Mouse (Mus musculus) cortical plate, adult 2 months (tissue): ENCODE measurements around the gene Clip2. TPM values are rescaled to one million over a fixed set of nuclear protein-coding genes. Genes with fewer than 3 reads are reported as not detected.
"Not testable (repeated sequence)": the region's sequence is repeated elsewhere in the genome, so short reads cannot be mapped to it uniquely, and the experiment has no call there.

Source experiments
- H3K27ac ChIP-seq: fragments of 200-500 bp; 2 replicates; pipeline ENCODE4 v1.5.1; 2012; ENCODE audit warnings: low read length, control low read depth, inconsistent platforms; ENCODE audit not compliant: insufficient read depth
- H3K4me1 ChIP-seq: fragments of 200-500 bp; 2 replicates; pipeline ENCODE4 v1.6.1; 2011; ENCODE audit warnings: low read length; ENCODE audit not compliant: control insufficient read depth, insufficient read depth
- H3K4me3 ChIP-seq: fragments of 200-500 bp; 2 replicates; pipeline ENCODE4 v1.5.1; 2011; ENCODE audit warnings: mild to moderate bottlenecking, low read length, control low read depth; ENCODE audit not compliant: insufficient read depth
- CTCF ChIP-seq: fragments of 200-500 bp; IDR thresholded peaks from 2 replicates; pipeline ENCODE4 v1.5.1; 2011; ENCODE audit warnings: mild to moderate bottlenecking, control low read depth, low read length; ENCODE audit not compliant: insufficient read depth; ENCODE audit errors: extremely low read depth
- POLR2A ChIP-seq: fragments of 200-500 bp; IDR thresholded peaks from 2 replicates; pipeline ENCODE4 v1.6.1; 2011; ENCODE audit warnings: mild to moderate bottlenecking, low read length, control low read depth; ENCODE audit not compliant: insufficient read depth; ENCODE audit errors: extremely low read depth
- polyA plus RNA-seq: library from polyadenylated mRNA; depleted of rRNA; stranded (reverse); fragments of >200 nt; gene quantifications from 2 replicates; pipeline ENCODE4 v1.2.3, GENCODE M21; 2012

Clip2 gene
- polyA plus RNA-seq, 1 experiment, result 74.1 TPM

DNA sequence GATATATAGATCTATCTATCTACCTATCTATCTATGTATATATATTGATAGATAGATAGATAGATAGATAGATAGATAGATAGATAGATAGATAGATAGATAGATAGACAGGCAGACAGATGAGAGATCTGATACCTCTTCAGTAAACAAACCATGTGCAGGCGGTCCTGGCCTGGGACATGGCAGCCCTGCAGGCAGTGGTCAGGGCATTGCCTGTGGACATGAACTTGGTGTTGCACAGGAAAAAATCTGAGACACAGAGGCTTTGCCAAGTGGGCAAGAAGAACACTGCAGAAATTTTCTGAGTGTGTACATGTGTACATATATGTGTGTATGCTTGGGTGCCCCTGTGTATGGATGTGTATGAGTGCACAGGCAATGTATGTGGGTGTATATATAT lies 68.9 kb downstream of the Clip2 start:
- Histone ChIP-seq H3K4me3 (no peak overlapping the region), H3K27ac (no peak overlapping the region), H3K4me1 (no peaks in the 10 kb centered on the region)
- TF ChIP-seq CTCF (no peak), POLR2A (no peak)

DNA sequence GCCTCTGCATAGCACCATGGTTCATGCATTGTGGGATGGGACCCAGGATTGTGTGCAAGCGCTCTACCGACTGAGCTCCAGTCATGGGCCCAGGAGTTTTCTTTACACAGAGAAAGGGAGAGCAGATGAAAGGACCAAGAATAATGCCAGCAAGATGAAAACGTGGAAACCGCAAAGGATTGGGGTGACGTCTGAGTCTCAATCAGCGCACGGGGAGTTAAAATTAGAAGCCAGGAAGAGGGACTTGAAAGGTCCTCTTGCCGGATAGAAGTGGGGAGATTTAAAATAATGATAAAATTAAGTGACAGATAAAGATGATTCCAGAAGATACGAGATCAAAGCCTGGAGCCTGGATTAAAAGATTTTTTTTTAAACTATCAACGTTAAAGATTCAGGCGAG lies 69.9 kb downstream of the Clip2 start:
- H3K4me1 ChIP-seq, result no peaks in the 10 kb centered on the region
- no peak overlapping the region for H3K4me3 ChIP-seq
- H3K27ac ChIP-seq, result no peak overlapping the region
- no peak for TF ChIP-seq CTCF

DNA sequence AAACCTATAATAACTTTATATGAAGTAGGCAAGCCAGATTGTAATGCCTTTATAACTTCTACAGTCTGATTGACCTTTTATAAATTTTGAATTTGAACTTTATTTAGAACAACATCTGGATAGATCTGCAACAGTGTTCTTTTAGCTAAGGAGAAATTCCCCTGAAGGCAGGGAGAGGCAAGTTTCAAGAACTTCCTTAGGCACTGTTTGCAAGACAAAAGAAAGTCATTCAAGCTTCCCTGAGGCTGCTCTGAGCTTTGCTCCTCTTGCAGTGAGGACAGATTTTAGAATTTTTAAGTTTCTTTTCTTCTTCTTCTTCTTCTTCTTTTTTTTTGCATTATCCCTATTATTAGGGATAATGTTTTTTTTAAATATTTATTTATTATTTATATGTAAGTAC lies 73.3 kb downstream of the Clip2 start:
- H3K4me3 ChIP-seq, H3K4me1 ChIP-seq, H3K27ac ChIP-seq: not testable (repeated sequence)

DNA sequence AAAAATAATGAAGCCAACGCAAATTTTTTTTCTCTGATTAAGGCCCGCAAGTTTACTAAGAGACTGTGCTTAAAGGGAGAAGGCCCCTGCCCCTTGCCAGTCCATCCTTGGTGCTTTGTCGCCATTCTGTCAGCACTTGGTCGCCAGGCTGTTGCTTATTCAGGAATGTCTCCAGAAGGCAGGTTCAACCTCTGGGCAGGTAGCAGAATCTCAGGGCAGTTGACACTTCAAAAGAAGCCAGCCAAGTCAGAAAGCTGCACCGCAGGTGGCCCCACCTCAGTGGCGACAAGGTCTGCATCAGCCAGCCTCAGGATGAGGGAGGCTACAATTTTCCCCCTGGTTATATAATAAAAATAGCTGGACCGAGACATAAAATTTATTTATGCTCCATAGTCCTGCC lies 76.5 kb downstream of the Clip2 start:
- not testable (repeated sequence) for H3K4me3 ChIP-seq, H3K4me1 ChIP-seq, H3K27ac ChIP-seq

DNA sequence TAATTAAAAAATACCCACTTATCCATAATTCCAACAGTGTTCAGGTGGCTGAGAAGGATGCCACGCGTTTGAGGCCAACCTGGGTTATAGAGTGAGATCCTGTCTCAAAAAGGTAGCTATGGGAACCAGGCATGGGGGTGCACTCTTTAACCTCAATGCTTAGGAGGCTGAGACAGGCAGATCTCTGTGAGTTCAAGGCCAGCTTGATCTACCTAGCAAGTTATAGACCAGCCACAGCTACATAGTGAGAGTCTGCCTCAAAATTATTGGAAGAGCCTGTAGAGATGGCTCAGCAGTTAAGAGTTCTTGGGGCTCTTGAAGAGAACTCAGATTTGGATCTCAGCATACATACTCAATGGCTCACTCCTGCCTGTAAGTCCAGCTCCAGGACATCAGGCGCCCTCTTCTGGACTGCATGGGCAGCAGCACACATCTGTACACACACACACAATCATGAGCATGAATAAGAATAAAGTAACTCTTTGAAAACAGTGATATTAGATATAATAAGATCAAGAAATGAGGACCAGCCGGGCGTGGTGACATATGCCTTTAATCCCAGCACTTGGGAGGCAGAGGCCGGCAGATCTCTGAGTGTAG lies 77.1 kb downstream of the Clip2 start:
- no peak for TF ChIP-seq POLR2A
- no peak for TF ChIP-seq CTCF
- no peak overlapping the region for H3K27ac ChIP-seq
- no peaks in the 10 kb centered on the region for H3K4me1 ChIP-seq
- H3K4me3 ChIP-seq, result no peak overlapping the region

DNA sequence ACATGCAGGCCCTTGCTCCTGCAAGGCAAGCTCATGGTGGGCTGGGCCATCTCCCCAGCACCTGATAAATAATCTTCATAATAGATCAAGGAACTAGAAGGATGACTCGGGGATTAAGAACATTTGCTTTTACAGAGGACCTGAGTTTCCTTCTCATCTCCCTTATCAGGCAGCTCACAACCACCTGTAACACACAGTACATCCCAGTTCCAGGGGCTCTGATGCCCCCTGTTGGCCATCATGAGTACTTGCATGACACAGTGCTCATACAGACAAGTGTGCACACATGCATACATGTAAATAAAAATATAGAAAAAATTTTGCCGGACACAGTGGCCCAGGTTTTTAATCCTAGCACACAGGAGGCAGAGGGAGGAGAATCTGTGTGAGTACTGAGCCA lies 78.3 kb downstream of the Clip2 start:
- Histone ChIP-seq H3K4me3 (no peak overlapping the region), H3K4me1 (no peaks in the 10 kb centered on the region), H3K27ac (no peak overlapping the region)
- TF ChIP-seq CTCF, result peak; percentile 50
- no peak for TF ChIP-seq POLR2A

DNA sequence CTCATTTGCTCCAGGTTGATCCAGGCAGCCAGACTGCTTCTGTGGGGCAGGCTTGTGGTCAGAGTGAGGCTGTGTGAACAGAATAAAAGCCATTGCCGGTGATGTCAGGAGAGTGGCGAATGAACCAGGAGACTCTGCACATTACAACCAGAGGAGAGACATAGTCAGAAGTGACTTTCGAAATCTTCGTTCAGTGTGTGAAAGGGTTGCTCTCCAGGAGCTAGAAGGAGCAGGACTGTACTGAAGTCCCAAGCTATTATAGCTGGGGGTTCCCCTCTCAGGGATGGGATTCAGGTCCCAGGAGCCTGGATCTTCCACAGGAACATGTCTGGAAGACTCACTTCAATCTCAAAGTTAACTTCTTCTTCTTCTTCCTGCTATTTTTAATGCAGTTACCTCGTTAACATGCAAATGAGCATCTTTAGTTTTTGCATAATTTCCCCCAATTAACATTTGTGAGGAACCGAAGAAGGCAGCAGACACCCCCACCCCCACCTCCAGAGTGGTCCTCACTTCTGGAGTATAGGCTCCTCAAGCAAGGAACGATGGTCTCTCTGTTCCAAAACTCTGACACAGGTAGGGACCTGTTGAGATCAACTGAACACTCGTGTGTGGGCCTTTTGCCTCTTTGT lies 81.6 kb downstream of the Clip2 start:
- no peak for TF ChIP-seq CTCF
- TF ChIP-seq POLR2A, result no peak
- H3K4me3 ChIP-seq, result no peak overlapping the region
- no peak overlapping the region for H3K27ac ChIP-seq
- peaks cover 5% of the 10 kb centered on the region; the same call in 1 of the 2 replicates for H3K4me1 ChIP-seq

DNA sequence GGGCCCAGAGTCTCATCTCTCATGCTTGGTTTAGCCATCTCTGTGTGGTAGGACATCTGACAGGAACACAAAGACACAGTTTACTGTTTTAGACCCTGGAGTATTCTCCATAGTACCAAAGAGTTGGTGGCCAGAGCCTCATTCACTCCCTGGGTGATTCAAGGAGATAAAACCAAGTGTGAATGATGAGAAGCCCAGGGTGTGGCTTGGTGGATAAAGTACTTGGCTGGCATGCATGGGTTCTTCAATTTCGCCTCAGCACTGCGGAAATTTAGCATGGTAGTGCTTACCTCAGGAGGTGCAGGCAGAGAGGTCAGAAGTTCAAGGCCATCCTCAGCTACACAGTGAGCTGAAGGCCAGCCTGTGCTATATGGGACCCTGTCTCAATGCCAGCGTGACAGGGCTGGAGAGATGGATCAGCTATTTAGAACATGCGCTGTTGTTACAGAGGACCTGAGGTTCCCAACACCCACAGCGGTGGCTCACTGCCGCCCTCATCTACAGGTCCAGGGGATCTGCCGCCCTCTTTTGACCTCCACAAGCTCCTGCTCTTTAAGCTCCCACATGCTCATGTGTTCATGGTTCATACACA lies 82.6 kb downstream of the Clip2 start:
- TF ChIP-seq POLR2A (no peak), CTCF (no peak)
- Histone ChIP-seq H3K4me3 (no peak overlapping the region), H3K4me1 (peaks cover 5% of the 10 kb centered on the region; the same call in 1 of the 2 replicates), H3K27ac (no peak overlapping the region)

DNA sequence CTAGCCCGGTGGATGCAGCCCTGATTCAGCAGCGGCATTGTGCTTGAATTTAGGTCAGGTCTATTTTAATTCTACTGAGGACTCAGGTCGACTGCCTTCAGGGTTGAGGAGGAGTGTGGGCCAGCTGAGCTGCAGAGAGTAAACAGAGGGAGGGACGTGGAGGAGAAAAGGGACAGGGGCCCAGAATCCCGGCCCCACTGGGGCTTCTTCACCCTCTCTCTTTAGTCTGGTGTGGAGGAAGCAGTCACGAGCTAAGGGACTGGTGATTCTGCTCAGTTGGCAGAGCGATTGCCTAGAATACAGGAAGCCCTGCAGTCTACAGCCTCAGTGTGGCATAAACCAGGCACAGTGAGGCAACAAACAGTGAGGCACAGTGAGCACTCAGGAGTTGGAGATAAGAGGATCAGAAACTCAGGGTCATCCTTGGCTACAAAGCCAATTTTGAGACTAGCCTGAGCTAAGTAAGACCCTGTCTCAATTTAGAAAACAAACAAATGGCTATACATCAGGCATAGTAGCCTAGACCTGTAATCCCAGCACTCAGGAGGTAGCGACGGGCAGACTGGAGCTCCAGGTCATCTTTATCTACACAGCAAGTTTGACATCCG lies 84.0 kb downstream of the Clip2 start:
- TF ChIP-seq POLR2A (no peak), CTCF (no peak)
- Histone ChIP-seq H3K27ac (peak overlapping the region; percentile 32; the same call in 1 of the 2 replicates), H3K4me1 (peaks cover 5% of the 10 kb centered on the region; the same call in 1 of the 2 replicates), H3K4me3 (no peak overlapping the region)

DNA sequence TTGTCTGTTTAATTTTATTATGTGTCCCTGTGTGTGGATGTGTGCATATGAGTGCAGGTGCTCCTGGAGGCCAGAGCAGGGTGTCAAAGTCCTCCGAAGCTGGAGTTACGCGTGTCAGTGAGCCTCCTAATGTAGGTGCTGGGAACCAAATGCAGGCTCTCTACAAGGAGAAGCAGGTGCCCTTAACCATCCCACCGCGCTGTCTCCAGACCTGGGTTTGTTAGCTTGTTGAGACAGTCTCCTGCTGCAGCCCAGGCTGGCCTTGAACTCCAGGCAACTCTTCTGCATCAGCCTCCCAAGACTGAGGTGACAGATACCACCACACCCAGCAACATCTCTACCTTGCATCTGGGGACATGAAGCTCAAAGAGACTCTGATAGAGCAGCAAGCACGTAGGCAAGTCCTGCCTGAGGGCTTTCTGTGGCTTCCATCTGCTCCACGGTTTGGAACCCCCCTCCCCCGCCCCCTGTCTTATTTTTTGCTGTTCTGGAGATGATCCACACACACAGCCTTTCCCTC lies 85.1 kb downstream of the Clip2 start:
- Histone ChIP-seq H3K4me3 (no peak overlapping the region), H3K27ac (0 out of 2 replicates have a peak overlapping the region, but pooled peaks have one; percentile 3), H3K4me1 (peaks cover 5% of the 10 kb centered on the region; the same call in 1 of the 2 replicates)
- no peak for TF ChIP-seq CTCF
- TF ChIP-seq POLR2A, result no peak
